Mouse (Mus musculus): ENCODE results near the gene Spata1. TPM values are rescaled to one million over a fixed set of nuclear protein-coding genes. Genes with fewer than 3 reads are reported as not detected.
A peak's percentile ranks its signal among the peaks of the same experiment; 100 is the strongest.

Gene Spata1
- polyA plus RNA-seq (2015; fragmentation: Nextera tagmentation; extraction: Ambion mirVana): 0.62 and 1.5 TPM in 2 replicates

GRCm38 (mm10) chr3:146499431-146500002, at the start of gene Spata1, which contains the start of gene Gng5:
TSS of gene Spata1 (minus strand) at chr3:146499753.
TSS of gene Gng5 (plus strand) at chr3:146499807.
- no peaks in the 10 kb centered on the region for H3K27me3 ChIP-seq (ENCODE audit: insufficient read depth, low read length)
- peak within 1 kb of the TSS; percentile 97 for H3K27ac ChIP-seq (ENCODE audit: low read depth)
- H3K36me3 ChIP-seq (replicated peaks; ENCODE audit: insufficient read depth, low read length): peaks cover 13% of the 10 kb centered on the region
- TF ChIP-seq EP300 (IDR thresholded peaks at IDR 0.05; ENCODE audit: low read depth) (no peak), CTCF (IDR thresholded peaks at IDR 0.05; ENCODE audit: low read depth) (0 out of 2 replicates have a peak, but pooled peaks have one; percentile 7)
- ATAC-seq: peak; percentile 95
- H3K4me3 ChIP-seq (ENCODE audit: low read depth, low read length): peak within 1 kb of the TSS; percentile 79
- peak within 1 kb of the TSS; percentile 81 for H3K4me2 ChIP-seq (ENCODE audit: low read depth, low read length)
- 1% methylated on average over 53 of the region's 88 CpGs for WGBS (ENCODE audit: insufficient replicate concordance)
- peak; percentile 94 for DNase-seq
- peak within 1 kb of the TSS; percentile 94 for H3K9ac ChIP-seq (replicated peaks)
- peaks cover 26% of the 10 kb centered on the region for H3K4me1 ChIP-seq (ENCODE audit: insufficient read depth)
- no peaks in the 10 kb centered on the region for H3K9me3 ChIP-seq (ENCODE audit: low read length)

DNA sequence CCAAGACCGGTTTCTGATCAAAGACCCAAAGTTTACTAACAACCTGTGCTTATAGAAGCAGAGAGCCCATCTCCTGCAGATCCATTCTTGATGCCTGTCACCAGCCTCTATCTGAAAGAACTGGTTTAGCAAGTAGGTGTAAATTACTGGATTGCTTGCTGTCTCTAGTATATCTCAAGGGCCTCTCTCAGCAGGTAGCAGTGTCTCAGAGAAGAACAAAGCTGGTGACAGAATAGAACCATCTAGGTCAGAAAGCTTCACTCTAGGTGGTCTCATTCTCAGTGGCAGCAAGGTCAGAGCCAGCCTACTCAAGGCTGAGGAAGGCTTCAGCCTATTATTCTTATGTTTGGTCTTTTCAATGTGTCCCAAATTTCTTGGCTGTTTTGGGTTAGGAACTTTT, 44.1 kb upstream of the Spata1 start:
- no peak overlapping the region for H3K4me3 ChIP-seq (ENCODE audit: low read depth, low read length)
- H3K27me3 ChIP-seq (ENCODE audit: insufficient read depth, low read length): no peaks in the 10 kb centered on the region
- no peak overlapping the region for H3K4me2 ChIP-seq (ENCODE audit: low read depth, low read length)
- no peaks in the 10 kb centered on the region for H3K4me1 ChIP-seq (ENCODE audit: insufficient read depth)
- no peaks in the 10 kb centered on the region for H3K36me3 ChIP-seq (replicated peaks; ENCODE audit: insufficient read depth, low read length)
- no peak overlapping the region for H3K27ac ChIP-seq (ENCODE audit: low read depth)
- no peak for TF ChIP-seq CTCF (IDR thresholded peaks at IDR 0.05; ENCODE audit: low read depth)
- no peak for TF ChIP-seq EP300 (IDR thresholded peaks at IDR 0.05; ENCODE audit: low read depth)
- WGBS (ENCODE audit: insufficient replicate concordance): 30% methylated on average over 1 of the region's 1 CpGs
- ATAC-seq (no peak), DNase-seq (no peak)
- H3K9me3 ChIP-seq (ENCODE audit: low read length): no peaks in the 10 kb centered on the region
- H3K9ac ChIP-seq (replicated peaks): no peak overlapping the region

- Histone ChIP-seq H3K4me2 (ENCODE audit: low read depth, low read length) (no peak overlapping the region), H3K27ac (ENCODE audit: low read depth) (no peak overlapping the region), H3K4me3 (ENCODE audit: low read depth, low read length) (no peak overlapping the region), H3K27me3 (ENCODE audit: insufficient read depth, low read length) (no peaks in the 10 kb centered on the region), H3K9me3 (ENCODE audit: low read length) (no peaks in the 10 kb centered on the region), H3K9ac (replicated peaks) (no peak overlapping the region), H3K36me3 (replicated peaks; ENCODE audit: insufficient read depth, low read length) (no peaks in the 10 kb centered on the region), H3K4me1 (ENCODE audit: insufficient read depth) (no peaks in the 10 kb centered on the region)
- DNase-seq (no peak), ATAC-seq (no peak)
- no peak for TF ChIP-seq EP300 (IDR thresholded peaks at IDR 0.05; ENCODE audit: low read depth)
- 40% methylated on average over 4 of the region's 4 CpGs for WGBS (ENCODE audit: insufficient replicate concordance)
Measured at GRCm38 (mm10) chr3:146540521-146541273, 41.1 kb upstream of the Spata1 start.

DNA sequence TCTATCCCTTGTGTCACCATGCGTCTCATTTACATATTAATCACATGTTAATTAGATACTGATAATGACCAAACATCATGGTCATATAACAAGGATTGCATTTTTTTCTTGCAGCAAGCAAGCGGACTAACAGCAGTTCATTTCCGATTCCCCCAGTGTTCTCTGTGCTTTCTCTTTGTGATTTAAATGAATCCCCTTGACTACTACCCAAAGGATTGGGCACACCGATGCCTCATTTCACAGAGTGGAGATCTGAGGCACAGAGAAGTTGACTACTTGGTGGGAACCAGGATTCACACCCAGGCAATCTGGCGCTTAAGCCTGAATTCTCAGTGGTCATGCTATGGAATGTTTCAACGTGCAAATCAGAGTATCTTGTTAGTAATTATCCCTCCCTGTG, 35.4 kb upstream of the Spata1 start:
- TF ChIP-seq CTCF (IDR thresholded peaks at IDR 0.05; ENCODE audit: low read depth) (no peak), EP300 (IDR thresholded peaks at IDR 0.05; ENCODE audit: low read depth) (no peak)
- Histone ChIP-seq H3K27me3 (ENCODE audit: insufficient read depth, low read length) (no peaks in the 10 kb centered on the region), H3K9ac (replicated peaks) (no peak overlapping the region), H3K27ac (ENCODE audit: low read depth) (no peak overlapping the region), H3K4me3 (ENCODE audit: low read depth, low read length) (no peak overlapping the region), H3K4me1 (ENCODE audit: insufficient read depth) (no peaks in the 10 kb centered on the region), H3K4me2 (ENCODE audit: low read depth, low read length) (no peak overlapping the region), H3K9me3 (ENCODE audit: low read length) (no peaks in the 10 kb centered on the region), H3K36me3 (replicated peaks; ENCODE audit: insufficient read depth, low read length) (no peaks in the 10 kb centered on the region)
- DNase-seq (no peak), ATAC-seq (no peak)
- 67% methylated on average over 6 of the region's 6 CpGs for WGBS (ENCODE audit: insufficient replicate concordance)

- Histone ChIP-seq H3K9me3 (ENCODE audit: low read length) (no peaks in the 10 kb centered on the region), H3K9ac (replicated peaks) (no peak overlapping the region), H3K4me2 (ENCODE audit: low read depth, low read length) (no peak overlapping the region), H3K27me3 (ENCODE audit: insufficient read depth, low read length) (no peaks in the 10 kb centered on the region), H3K27ac (ENCODE audit: low read depth) (no peak overlapping the region), H3K36me3 (replicated peaks; ENCODE audit: insufficient read depth, low read length) (no peaks in the 10 kb centered on the region), H3K4me1 (ENCODE audit: insufficient read depth) (no peaks in the 10 kb centered on the region), H3K4me3 (ENCODE audit: low read depth, low read length) (no peak overlapping the region)
- ATAC-seq (no peak), DNase-seq (no peak)
- WGBS (ENCODE audit: insufficient replicate concordance): 51% methylated on average over 2 of the region's 2 CpGs
- TF ChIP-seq EP300 (IDR thresholded peaks at IDR 0.05; ENCODE audit: low read depth): no peak
- TF ChIP-seq CTCF (IDR thresholded peaks at IDR 0.05; ENCODE audit: low read depth): no peak
Measured at GRCm38 (mm10) chr3:146528335-146528734, 28.8 kb upstream of the Spata1 start.

GRCm38 (mm10) chr3:146521652-146522020, 22.1 kb upstream of the Spata1 start:
- DNase-seq: no peak
- 10% methylated on average over 8 of the region's 8 CpGs for WGBS (ENCODE audit: insufficient replicate concordance)
- ATAC-seq: no peak
- Histone ChIP-seq H3K36me3 (replicated peaks; ENCODE audit: insufficient read depth, low read length) (peaks cover 18% of the 10 kb centered on the region), H3K27me3 (ENCODE audit: insufficient read depth, low read length) (no peaks in the 10 kb centered on the region), H3K9me3 (ENCODE audit: low read length) (no peaks in the 10 kb centered on the region), H3K4me2 (ENCODE audit: low read depth, low read length) (peak overlapping the region; percentile 87), H3K9ac (replicated peaks) (peak overlapping the region; percentile 72), H3K4me3 (ENCODE audit: low read depth, low read length) (peak overlapping the region; percentile 67), H3K4me1 (ENCODE audit: insufficient read depth) (peaks cover 7% of the 10 kb centered on the region), H3K27ac (ENCODE audit: low read depth) (peak overlapping the region; percentile 94)
- TF ChIP-seq EP300 (IDR thresholded peaks at IDR 0.05; ENCODE audit: low read depth) (no peak; the same call in 1 of the 2 replicates), CTCF (IDR thresholded peaks at IDR 0.05; ENCODE audit: low read depth) (no peak)

Data from liver, postnatal 0 days (tissue).